Mouse (Mus musculus) yolk sac, embryonic 10.5 days (tissue): ENCODE measurements around the gene Olfr214.
"Not testable (repeated sequence)": the region's sequence is repeated elsewhere in the genome, so short reads cannot be mapped to it uniquely, and the experiment has no call there.

Experiments used
- DNase-seq: peaks from one replicate; pipeline ENCODE4 v3.0.0-alpha.2; 2017; ENCODE audit warnings: low spot score

The Olfr214 gene

DNA sequence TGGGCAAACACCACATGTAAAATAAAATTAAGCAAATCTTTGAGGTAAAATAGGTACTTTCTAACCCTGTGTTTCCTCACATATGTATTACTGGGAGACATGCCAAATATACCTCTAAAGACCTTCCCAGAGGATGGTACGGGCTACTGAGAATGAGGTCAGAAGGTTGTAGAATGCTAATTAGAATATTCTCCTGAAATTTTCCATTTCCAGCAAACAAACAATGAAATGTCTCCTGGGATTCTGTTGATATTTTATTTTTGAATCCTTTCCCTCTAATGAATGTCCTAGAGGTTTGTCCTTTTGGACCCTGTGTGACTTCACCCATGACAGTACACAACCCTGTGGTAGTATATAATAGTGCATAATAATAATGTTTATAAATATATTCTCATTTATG, at the start of gene Olfr214:
TSS of gene Olfr214 (plus strand) at position 301 of the 400 bp plus-strand sequence.
- DNase-seq = no peak

DNA sequence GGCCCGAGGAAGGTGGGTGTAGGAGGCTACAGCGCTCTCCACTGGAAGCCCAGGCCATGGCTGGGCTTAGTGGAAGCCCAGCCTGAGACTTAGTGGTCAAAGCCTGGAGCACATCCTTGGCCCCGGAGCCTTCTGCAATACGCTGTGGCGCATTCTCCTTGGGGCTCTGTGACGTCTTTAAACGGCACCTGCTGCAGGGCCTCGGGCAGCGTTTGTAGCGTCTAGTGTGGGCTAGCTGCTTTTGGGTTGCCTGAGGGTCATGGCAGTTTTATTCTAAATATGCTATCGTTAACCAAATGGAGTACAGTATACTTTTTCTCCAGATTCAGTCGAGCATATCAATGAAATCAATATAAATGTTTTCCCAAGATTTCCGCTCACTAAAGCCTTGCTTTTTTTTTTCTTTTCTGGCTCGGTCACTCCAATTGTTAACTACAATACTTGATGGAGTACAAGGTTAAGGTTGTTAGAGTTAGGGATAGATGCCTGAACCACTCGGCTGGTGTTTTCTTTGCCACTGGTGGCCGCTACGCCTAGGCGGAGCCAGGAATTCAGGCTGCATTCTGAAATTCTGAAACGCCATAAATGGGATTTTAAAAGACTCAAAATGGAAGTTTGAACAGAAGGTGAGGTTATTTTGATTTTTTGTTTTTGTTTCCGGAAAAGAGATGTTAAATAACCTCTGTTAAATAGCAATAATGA, 47.6 kb upstream of the Olfr214 start, which contains the start of gene Olfr212:
TSS of gene Olfr212 (plus strand) at position 215 of the 702 bp plus-strand sequence.
- DNase-seq = not testable (repeated sequence)

DNA sequence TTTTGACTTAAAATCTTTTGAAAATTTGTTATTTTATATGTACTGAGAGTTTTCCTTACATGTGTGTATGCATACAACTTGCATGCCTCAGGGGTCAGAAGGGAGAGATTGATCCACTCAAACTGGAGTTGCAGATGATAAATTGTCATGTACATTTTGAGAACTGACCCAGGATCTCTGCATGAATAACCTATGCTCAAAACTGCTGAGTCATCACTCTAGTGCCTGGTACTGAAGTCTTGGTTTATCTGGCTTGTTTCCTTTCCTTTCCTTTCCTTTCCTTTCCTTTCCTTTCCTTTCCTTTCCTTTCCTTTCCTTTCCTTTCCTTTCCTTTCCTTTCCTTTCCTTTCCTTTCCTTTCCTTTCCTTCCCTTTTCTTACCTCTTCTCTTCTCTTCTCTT, 39.2 kb upstream of the Olfr214 start:
- DNase-seq = no peak

DNA sequence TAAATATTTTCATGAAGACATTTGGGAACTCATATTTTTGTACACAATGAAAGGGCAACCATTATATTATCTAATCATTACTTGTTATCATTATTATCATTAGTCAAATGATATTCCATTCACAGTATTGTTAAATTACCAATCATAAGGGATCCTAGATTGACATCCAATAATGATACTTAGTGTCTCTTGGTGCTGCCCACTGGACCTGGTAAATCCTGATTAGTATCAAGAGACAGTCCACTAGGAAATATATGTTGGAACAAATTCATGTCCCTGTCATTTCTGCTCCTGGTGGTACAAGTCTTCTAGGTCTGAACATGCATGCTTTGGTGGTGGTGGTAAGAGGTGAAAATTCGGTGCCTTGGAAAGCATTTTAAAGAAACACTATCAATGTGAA, 15.9 kb upstream of the Olfr214 start, which contains the start of gene Olfr213:
TSS of gene Olfr213 (plus strand) at position 301 of the 400 bp plus-strand sequence.
- no peak for DNase-seq

GRCm38 (mm10) chr6:116542500-116542899, 11.5 kb upstream of the Olfr214 start:
- DNase-seq = no peak

DNA sequence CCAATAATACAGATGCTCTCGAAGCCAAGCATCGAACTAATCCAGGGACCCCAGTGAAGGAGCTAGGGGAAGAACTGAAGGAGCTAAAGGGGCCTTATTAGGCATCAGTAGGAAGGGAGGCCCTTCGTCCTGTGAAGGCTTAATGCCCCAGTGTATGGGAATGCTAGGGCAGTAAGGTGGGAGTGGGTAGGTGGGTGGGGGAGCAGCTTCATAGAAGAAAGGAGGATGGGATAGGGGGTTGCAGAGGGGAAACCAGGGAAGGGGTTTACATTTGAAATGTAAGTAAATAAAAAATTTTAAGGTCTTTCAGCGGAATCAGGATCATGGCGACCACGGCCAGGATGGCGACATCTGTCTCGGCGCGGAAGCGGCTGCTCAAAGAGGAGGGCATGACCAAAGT, 3.2 kb upstream of the Olfr214 start, which contains the start of gene Gm5580:
TSS of gene Gm5580 (plus strand) at position 301 of the 400 bp plus-strand sequence.
- DNase-seq = not testable (repeated sequence)

GRCm38 (mm10) chr6:116554952-116555351, 917 bp downstream of the Olfr214 start:
- no peak for DNase-seq

DNA sequence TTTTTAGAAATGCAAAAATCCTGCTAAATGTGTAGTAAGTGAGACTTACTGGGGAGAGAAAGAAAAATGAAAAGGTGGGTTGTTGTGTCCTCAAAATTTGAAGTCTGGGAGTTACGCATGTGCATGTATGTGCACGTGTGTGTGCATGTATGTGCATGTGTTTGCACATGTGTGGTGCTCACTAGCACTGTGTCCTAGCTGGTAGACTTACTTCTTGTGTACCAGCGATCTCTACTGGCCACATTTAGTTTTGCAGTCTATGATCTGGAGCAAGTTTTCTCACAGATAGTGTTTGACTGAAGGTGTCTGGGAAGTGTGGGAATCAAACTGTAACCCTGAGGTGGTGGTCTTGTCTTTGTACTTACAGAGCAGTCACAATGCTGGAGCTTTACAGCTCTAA, 15.8 kb downstream of the Olfr214 start:
- peak; percentile 25 for DNase-seq

DNA sequence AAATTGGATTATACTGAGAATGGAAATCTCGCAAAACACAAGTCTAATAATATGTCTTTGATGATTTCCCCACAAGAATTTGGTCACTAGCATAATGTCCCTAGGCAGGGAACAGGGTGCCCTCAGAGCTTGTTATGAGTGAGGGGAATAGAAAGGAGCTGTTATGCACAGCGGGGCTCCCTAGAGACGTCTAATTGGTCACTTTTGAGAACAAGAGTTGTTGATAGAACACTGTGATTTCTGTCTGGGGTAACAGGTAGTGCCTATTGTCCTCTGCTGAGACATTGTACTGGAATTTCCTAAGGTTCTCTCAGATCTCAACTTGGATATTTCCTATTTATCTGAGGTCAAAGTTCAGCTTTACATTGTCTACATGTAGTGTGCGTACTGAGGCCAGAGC, 30.1 kb downstream of the Olfr214 start, which contains the start of gene Olfr215:
TSS of gene Olfr215 (minus strand) at position 101 of the 400 bp plus-strand sequence.
- DNase-seq = no peak

GRCm38 (mm10) chr6:116600969-116601368, 46.9 kb downstream of the Olfr214 start:
- DNase-seq = not testable (repeated sequence)

DNA sequence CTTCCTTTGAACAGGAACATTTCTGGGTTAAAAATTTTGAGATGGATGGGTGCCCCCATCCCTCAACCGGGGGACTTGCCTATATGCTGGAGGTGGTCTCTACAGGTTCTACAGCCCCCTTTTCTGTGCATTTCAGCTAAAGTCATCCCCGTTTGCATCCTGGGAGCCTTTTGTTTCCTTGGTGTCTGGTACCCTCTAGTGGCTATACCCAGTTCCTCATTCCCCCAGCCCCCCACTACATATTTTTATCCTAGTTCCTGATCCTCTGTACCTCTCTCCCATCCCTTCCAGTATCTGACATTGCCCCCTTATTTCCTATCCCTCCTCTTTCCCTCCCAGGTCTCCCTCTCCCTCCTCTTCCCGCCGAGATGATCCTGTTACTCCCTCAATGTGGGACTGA, 53.2 kb downstream of the Olfr214 start:
- DNase-seq = no peak
